Mouse (Mus musculus): Measurements from ENCODE around the gene Vmn1r1.

Gene Vmn1r1

GRCm38 (mm10) chr1:182130830-182131229 is 33.5 kb downstream of the Vmn1r1 start:
- DNase-seq, result peak; percentile 48

GRCm38 (mm10) chr1:182124924-182125368 is 39.3 kb downstream of the Vmn1r1 start:
- DNase-seq, result peak; percentile 94

- peak; percentile 99 for DNase-seq
These were observed 39.8 kb downstream of the Vmn1r1 start, which contains the start of gene Srp9 for GRCm38 (mm10) chr1:182124506-182124905. Gene Srp9 (plus strand): TSS chr1:182124737.

GRCm38 (mm10) chr1:182122413-182122812 is 41.9 kb downstream of the Vmn1r1 start:
- no peak for DNase-seq

- peak; percentile 87 for DNase-seq
These were observed 48.5 kb downstream of the Vmn1r1 start for GRCm38 (mm10) chr1:182115651-182116408.

- DNase-seq, result peak; percentile 55
These were observed 49.1 kb downstream of the Vmn1r1 start for GRCm38 (mm10) chr1:182115197-182115596.

GRCm38 (mm10) chr1:182113587-182114500 is 50.4 kb downstream of the Vmn1r1 start:
- no peak for DNase-seq

- no peak for DNase-seq
These were observed 51.2 kb downstream of the Vmn1r1 start for GRCm38 (mm10) chr1:182113131-182113530.

- no peak for DNase-seq
These were observed 51.9 kb downstream of the Vmn1r1 start for GRCm38 (mm10) chr1:182112385-182112784.

GRCm38 (mm10) chr1:182111386-182112317 is 52.6 kb downstream of the Vmn1r1 start:
- DNase-seq, result no peak

GRCm38 (mm10) chr1:182110708-182111385 is 53.4 kb downstream of the Vmn1r1 start:
- peak; percentile 45 for DNase-seq

GRCm38 (mm10) chr1:182110185-182110584 is 54.1 kb downstream of the Vmn1r1 start:
- DNase-seq, result no peak

GRCm38 (mm10) chr1:182108397-182109099 is 55.7 kb downstream of the Vmn1r1 start:
- peak; percentile 82 for DNase-seq

GRCm38 (mm10) chr1:182107251-182107650 is 57.0 kb downstream of the Vmn1r1 start:
- DNase-seq, result no peak

GRCm38 (mm10) chr1:182105023-182105422 is 59.3 kb downstream of the Vmn1r1 start:
- no peak for DNase-seq
